Mouse (Mus musculus): ENCODE measurements around the gene Slc4a2.
A peak's percentile ranks its signal among the peaks of the same experiment; 100 is the strongest.

Slc4a2 gene

DNA sequence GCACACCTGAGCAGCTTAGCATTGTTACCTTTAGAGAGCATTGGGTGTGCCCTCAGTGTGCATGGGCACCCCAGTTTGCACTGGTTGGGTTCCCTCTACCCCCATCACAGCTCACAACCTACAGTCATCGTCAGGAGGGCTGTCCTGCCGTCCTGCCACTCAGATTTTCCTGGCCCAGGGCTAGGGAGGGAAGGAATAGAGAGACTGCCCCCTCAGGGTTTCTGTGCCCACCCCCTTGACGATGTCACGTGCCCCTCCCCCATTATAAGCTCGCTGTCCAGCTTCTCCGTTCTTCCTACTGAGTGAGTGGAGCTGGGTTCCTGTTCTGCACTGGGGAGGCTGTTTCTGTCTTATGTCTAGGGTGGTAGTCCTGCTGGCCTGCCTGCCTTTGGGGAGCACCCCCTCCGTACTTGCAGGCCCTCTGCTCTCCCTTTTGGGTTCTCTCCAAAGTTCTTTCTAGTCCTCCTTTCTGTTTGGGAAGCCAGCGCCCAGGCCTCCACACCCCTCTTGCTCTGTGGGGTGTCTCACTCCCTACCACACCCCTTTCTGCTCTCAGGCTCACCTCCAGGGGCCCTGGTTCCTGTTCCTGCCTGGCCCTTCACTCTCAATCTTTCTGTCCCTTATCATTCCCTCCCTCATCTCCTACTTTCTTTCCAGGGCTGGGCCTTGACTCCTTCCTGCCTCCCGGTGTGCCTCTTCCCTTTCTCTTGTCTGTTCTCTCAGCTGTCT lies 3.1 kb downstream of the Slc4a2 start:
- DNase-seq (ENCODE audit: low read depth, low spot score) = no peak

DNA sequence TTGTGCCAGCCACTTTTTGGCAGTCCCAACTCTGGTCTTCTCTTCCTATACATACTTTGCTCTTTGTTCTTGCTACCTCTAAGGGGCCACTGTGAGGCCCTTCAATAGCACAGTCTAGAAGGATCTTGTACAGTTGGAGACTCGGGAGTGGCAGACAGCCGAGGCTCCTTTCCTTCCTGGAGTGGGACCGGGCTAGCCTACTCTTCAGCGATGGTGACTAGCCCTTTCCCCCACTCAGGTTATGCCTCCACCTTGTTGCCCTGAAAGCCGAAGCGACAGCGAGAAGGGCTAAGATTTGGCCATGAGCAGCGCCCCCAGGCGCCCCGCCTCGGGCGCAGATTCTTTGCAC lies 3.6 kb downstream of the Slc4a2 start:
- no peak for DNase-seq (ENCODE audit: low read depth, low spot score)

DNA sequence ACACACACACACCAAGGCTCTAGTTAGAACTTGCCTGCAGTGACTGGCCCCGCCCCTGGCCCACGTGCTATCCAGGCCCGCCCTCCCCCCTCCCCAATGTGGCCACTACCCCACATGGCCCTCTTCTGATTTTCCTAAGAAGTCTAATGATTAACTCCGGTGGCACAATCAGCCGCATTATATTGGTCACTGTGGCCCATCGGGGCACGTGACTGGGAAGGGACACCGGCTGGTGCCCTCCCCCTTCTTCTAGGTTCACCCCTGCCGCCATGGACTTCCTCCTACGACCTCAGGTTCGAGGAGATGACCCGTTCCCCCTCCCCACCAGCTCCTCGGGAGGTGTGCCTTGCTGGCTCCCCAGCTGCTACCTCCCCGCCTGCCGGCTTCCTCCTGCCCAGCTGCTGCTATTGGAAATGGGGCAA lies 4.4 kb downstream of the Slc4a2 start:
- DNase-seq (ENCODE audit: low read depth, low spot score) = no peak

DNA sequence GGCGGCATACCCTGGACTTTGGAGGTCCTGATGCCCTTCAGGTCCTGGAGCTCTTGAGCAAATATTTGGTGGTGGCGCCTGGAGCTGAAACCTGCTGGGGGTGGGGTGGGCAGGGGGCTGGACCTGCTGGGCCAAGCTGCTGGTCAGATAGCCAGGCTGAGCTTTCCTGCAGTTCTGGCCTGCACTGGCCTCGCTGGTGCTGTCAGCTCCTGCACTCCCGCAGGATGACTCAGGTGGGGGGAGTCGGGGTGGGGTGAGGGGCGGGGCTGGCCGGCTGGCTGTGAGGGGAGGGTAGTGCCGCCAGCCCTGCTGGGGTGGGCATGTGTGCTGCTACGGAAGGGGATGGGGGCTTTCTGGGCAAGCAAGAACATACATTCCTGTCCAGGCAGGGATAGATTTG lies 5.0 kb downstream of the Slc4a2 start:
- DNase-seq (ENCODE audit: low read depth, low spot score) = no peak

DNA sequence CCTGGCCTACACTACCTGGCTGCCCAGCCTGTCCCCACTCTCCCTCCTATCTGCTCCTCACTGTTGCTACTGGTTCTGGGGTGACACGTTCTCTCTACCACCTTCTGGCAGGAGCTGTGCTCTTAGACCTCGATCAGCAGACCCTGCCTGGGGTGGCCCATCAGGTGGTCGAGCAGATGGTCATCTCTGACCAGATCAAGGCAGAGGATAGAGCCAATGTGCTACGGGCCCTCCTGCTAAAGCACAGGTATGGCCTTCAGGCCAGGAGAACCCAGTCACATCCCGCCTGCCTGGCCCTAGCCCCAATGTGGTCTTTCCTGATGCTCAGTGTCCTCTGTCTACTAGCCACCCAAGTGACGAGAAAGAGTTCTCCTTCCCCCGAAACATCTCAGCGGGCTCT lies 10.4 kb downstream of the Slc4a2 start:
- DNase-seq (ENCODE audit: low read depth, low spot score) = no peak

DNA sequence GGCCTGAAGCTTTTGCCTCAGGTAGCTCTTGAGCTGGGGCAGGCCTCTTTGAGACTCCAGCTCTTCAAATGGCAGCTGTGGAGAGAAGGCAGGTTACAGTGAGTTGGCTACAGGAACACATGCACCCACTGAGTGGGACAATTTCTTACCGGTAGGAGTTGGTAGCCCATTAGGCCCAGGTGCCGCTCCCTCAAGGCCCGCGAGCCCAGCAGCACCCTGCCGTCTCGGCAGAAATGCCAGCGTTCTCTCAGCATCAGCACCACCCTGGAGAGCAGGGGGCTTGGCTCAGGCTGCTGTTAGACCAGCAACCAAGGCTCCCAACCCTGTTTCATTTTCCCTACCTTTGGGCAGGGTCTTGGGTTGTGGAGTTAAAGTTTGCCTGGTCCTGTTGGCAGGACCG lies 17.6 kb downstream of the Slc4a2 start:
- no peak for DNase-seq (ENCODE audit: low read depth, low spot score)

DNA sequence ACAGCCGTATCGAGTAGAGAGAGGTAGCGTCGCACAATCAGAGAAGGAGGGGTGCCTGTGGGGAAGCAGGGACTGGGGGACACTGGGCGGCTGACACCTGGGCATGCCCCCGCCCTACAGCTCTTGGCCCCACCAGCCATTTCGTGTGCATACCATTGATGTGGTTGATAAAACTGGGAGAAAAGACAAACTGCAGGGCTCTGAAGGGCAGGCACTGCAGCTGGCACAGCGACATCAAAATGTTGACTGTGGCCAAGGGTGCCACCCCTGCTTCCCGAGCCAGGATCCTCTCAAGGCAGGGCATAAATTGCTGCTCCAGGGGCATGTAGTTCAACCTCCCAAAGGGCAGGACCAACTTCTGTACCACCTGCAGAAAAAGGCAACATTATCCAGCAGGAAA lies 18.4 kb downstream of the Slc4a2 start:
- no peak for DNase-seq (ENCODE audit: low read depth, low spot score)

DNA sequence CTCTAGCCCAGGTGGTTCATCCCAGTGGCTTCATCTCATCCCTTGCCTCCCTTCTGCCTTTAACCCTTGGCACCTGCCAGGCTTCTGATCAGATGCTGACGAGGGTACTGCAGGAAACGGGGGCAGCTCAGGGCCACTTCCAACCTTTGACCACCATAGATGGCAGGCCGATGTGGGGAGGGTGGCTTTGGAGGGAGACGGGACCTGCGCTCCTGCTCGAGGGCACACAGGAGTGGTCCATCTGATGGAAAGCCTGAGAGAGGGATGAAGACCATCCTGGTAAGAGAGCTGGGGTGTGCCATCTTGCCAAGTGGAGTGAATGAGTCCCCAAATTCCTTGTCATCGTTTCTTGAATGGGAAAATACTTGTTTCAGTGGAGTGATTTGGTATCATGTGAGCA lies 19.6 kb downstream of the Slc4a2 start:
- DNase-seq (ENCODE audit: low read depth, low spot score) = no peak

DNA sequence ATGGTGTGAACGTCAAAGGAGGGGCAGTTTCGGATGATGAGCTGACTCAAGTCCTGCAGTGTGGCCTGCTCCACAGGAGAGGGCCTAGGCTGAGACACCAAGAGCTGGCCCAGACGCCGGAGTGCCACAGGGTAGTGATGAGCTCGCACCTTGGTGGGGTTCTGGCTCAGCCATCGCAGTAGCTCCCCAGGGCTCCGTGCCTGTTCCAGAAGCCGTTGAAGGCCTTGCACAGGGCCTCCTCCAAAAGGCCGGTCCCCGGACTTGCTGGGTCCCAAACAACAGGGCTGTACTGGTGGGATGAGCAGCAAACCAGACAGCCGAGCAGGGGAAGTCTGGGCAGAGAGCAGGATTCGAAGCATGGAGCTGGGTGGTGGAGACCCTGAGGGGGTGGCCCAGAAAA lies 20.3 kb downstream of the Slc4a2 start:
- no peak for DNase-seq (ENCODE audit: low read depth, low spot score)

DNA sequence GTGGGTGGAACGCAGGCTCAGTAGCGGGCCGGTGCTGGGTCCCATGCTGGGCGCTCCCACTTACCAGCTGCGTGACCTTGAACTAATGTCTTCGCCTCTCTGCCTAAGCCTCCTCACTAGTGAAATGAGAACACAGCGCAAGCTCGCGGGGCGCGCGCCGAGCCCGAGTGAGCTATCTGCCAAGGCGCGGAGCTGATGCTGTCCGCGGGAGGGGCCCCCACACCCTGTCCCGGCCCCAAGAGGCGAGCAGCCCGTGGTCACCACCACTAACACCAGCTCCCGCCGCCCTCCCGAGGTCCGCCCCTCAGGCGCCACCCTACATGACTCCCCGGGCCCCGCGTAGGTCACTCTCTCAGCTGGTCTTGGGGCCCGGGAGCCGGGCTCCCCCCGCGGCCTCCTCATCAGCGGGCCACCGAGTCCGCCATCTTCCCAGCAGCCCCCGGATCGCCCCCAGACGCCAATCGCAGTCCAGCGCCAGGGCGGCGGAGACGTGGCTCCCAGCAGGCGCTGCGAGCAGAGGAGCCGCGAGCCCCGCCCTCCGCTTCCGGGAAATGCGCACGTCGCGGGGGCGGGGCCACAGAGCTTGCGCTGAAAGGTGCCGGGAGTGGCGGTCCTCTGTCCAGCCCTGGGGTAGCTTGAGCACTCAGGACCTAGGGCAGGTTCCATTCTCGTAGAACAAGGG lies 21.2 kb downstream of the Slc4a2 start, which contains the start of gene Fastk:
Gene Fastk, minus strand, starts transcription at position 542 of the 682 bp plus-strand sequence.
- peak; percentile 84 for DNase-seq (ENCODE audit: low read depth, low spot score)

DNA sequence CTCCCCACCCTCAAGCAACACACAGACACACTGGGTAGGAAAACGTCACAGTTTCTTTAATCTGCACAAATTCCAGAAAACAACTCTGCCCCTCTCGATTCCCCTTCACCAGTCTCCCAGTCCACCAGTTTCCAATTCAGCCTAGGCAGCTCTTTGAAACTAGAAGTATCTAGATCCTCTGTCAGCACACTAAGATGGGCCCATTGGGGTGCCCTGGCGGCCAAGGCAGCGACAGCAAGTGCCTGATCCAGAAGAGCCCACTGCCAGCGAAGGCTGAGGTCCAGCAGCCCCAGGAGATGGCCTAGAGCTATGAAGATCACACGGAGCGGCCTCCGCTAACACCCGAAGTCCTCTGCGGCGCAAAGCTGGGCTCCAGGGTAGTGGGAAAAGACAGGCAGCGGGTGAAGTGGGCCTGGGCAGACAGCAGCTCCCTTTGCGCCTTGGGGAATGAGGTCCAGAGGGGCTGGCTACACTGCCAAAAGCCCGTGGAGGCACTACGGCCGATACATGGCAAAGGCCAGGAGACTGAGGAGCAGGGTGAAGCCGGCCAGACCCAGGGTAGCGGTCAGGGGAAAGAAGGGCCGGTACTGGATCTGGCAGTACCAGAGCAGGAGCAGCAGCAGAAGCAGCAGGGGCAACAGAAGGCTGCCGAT lies 21.9 kb downstream of the Slc4a2 start:
- DNase-seq (ENCODE audit: low read depth, low spot score) = no peak

DNA sequence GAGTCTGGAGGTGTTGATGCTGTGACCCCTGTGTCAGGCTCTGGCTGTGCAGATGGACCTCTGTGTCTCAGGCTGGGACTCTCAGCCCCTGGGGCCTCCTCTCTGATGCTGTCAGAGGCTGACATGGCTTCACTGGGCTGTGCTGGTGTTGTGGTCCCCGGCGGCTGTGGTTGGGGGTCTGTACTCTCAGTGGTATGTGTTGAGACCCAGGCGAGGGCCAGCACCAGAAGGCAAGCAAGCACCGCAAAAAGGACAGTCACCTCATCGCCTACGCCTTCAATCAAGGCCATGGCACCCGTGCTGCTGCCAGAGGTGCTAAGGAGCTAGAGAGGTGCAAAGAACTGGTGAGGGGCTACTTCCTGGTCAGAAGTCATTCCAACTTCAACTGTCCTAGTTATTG lies 23.0 kb downstream of the Slc4a2 start:
- no peak for DNase-seq (ENCODE audit: low read depth, low spot score)

DNA sequence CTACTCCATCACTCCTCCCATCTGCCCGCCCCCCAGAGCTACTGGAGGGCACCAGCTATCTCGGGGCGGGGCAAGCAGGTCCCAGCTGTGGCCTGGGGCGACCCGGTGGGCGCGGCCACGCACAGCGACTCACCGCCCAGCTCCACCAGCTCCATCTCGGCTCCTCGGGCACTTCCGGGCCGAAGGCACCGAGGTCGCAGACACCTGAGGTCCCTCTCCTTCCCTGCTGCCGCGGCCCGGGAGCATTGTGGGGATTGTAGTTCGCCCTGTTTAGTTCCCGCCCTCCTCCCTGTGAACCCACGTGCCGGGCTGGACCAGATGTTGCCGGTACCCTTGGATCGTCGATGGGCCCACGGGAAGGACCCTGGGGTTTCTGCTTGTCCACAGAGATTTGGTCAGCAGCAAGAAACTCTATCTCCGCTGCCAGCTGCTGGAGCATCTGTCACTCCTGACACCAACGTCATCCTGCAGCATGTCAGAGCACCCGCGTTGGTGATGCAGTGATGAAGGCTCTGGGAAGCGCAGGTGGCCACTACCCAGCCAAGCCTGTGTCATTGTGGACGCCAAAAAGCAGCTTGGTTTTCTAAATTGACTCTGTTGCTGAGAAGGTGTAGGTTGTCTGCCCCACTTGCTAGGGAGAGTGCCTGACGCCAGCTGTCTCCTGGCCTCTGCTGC lies 24.1 kb downstream of the Slc4a2 start, which contains the start of gene Tmub1:
Gene Tmub1, minus strand, starts transcription at position 231 of the 675 bp plus-strand sequence.
- DNase-seq (ENCODE audit: low read depth, low spot score) = peak; percentile 84

DNA sequence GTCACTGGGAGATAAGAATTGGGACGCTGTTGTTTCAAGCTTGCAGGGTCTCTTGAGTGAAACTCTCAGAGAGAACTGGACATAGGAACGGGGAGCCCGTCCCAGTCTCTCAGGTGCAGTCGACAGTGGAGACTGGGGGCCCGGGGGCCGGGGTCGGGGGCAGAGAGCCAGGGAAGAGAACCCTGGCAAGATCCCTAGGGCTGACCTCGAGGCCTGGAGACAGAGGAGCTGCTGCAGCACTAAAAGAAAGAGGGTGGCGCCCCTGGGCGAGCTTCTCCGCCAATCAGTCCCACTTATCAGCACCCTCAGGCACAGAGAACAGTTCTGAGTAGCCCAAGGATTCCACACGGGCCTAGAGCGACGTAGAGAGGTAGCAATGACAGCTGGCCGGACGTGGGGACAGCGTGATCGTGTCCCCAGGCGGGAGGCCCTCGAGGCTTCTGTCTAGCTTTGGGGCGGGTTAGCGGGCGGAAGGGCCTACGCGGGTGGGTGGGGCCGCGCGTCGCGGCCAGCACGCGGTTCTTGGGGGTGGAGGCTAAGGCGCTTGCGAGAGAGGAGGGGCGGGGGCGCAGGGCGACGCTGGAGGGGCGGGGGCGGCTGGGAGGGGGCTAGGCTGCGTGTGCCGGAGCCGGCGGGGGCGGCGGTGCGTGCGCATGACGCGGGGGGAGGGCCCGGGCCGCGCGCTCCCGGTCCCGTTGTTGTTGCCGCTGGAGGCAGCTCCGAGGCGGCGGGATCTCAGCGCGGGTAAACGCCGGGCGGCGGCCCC lies 27.8 kb downstream of the Slc4a2 start:
- DNase-seq (ENCODE audit: low read depth, low spot score) = peak; percentile 88

DNA sequence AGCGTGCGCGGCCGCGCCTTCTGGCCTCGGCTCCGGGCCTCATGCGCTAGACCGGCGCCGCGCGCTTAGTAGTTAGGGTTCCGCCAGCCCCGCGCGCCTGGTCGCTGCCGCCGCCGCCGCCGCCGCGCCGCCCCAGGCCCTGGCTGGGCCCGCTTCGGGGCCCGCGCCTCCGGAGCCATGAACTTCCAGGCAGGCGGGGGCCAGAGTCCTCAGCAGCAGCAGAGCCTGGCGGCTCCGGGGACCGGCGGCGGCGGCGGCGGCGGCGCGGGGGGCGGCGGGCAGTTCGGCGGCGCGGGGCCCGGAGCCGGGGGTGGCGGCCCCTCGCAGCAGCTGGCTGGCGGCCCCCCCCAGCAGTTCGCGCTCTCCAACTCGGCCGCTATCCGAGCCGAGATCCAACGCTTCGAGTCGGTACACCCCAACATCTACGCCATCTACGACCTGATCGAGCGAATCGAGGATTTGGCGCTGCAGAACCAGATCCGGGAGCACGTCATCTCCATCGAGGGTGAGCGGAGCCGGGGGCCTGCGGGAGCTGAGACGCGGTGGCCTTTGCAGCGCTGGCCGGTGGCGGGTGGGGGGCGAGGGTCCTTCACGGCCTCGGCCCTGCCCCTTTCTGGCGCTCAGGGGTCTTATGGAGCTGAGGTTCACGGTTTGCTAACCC lies 28.5 kb downstream of the Slc4a2 start, which contains the start of gene Agap3:
Gene Agap3, plus strand, starts transcription at position 148 of the 661 bp plus-strand sequence.
- no peak for DNase-seq (ENCODE audit: low read depth, low spot score)

DNA sequence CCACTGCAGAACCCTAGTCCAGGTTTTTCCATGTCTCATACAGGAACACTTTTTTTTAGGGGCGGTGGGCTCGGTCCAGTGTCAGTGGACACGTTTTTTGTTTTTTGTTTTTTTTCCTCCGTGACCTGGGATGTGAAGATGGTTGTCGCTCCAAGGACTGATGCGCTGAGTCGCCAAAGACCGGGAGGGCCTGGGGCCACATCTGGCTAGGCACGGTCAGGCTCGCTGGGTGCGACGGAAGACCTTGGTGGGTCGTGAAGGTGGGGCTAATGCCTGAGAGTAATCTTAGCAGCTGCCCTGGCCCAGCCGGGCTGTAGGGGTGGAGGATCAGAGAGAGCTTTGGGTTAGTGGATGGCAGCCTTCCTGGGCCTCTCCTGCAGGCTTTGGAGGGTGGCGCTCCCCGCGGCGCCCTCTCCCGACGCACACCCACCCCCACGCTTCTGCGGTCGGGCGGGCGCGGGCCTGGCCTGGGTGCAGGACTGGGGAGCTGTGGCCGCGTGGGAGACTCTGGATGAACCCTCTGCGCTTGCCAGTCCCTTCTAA lies 29.1 kb downstream of the Slc4a2 start:
- no peak for DNase-seq (ENCODE audit: low read depth, low spot score)

DNA sequence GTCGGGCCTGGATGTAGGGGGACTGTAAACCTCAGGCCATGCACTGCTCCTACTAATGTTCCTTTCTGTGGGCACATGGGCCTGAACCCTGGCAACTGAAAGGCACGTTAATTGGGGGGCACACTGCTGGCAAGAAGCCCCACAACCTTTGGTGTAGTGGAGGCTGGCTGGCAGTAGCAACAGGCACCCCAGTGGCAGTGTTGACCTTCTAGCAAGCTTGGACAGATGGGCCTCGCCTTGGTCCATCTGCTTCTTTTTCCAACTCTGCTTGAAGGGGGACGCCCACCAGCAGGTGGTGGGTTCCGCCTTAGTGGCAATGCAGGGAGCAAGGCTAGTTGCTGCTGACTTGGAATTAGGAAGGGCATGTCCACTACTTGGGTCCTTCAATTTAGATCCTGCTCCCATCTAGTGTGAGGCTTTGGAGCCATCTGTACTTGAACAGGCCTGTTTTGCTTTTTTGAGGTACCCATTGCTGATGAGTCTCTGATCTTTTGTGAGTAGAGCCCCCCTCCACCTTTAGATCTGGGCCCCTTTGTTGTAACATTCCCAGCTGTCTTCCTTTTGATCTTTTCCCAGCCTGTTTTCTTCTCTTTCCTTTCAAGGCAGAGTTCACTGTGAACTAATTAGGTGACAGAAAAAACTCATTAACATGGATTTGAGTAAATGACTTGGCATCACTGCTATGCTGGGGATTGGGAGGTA lies 29.8 kb downstream of the Slc4a2 start:
- DNase-seq (ENCODE audit: low read depth, low spot score) = no peak

DNA sequence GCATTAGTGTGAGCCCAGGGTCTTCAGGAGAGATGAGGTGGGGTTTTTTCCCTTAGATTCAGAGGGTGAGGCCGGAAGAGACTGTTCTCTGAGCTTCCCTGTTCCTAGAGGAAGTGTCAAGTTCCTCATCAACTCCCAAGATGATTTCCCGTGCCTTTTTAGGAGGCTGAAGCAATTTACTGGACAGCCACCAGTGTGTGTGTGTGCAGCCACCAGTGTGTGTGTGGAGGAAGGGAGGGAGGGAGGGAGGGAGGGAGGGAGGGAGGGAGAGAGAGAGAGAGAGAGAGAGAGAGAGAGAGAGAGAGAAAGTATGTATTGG lies 30.3 kb downstream of the Slc4a2 start:
- no peak for DNase-seq (ENCODE audit: low read depth, low spot score)

DNA sequence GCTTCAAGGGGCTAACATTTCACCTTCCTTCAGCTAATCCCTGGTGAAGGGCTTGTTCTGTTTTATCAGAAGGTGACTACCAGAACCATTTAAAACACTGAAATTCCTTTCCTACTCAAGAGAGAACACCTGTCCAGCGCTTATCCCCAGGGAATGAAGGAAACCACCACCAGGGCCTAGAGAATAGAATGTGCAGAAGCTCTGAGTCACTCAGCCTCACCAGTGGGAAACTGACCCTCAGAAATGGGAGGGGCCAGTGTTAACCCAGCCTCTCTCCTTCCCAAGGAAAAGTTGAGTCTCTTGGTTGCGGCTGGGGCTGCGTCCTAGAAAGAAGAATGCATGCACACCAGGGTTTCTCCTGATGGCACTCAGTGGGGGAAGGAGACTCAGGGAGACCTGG lies 31.4 kb downstream of the Slc4a2 start:
- no peak for DNase-seq (ENCODE audit: low read depth, low spot score)

DNA sequence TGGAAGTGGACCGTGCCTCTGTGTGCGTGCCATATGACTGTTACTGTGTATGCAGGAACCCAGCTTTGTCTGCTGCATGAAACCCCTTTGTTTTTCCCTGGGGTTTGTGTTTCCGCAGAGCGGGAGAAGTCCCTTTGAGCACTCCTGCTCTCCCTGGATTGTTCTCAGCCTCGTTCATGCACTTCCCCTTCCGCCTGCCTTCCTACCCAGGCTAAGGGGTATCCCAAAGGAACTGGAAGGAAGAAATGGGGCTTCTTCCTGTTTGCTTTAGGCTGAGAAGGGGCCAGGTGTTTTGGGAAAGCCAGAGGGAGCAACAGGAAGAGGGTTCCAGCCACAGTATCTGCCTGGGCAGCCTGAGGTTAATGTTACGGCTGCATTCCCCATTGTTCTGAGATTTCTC lies 32.0 kb downstream of the Slc4a2 start:
- DNase-seq (ENCODE audit: low read depth, low spot score) = no peak

All from forelimb bud, embryonic 11.5 days (tissue).